Mouse (Mus musculus) lung, postnatal 10 days (tissue): ENCODE measurements at regions not wholly inside any gene's neighbourhood (a gene's known extent, or its start where the extent isn't known, plus 50 kb on each side); places are given as distances from the start of the nearest gene placed in this dataset.

Experiments used
- DNase-seq: peaks from one replicate; pipeline ENCODE4 v3.0.0; 2021

- no peak for DNase-seq
Measured at GRCm38 (mm10) chr10:83897558-83897957, 174.9 kb downstream of the 1500009L16Rik start.

DNA sequence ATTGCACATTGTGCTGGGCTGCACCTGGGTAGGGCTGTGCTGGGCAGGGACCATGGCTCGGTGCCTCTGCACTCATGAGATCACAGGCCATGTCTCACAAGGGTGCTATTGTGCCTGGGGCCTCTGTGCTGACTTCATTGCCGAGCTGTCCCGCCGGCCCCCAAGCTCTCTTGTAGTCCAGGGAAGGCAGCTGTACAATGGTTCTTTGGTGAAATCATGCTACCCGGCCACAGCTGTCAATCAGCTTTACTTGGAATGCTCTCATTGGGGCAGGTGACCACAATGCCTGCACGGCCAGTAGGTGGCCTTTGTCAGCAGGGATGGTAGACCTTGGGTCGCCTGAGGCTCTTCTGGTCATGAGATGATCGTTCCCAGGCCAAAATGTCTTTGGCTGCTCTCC, 184.1 kb downstream of the 1500009L16Rik start:
- DNase-seq: no peak

DNA sequence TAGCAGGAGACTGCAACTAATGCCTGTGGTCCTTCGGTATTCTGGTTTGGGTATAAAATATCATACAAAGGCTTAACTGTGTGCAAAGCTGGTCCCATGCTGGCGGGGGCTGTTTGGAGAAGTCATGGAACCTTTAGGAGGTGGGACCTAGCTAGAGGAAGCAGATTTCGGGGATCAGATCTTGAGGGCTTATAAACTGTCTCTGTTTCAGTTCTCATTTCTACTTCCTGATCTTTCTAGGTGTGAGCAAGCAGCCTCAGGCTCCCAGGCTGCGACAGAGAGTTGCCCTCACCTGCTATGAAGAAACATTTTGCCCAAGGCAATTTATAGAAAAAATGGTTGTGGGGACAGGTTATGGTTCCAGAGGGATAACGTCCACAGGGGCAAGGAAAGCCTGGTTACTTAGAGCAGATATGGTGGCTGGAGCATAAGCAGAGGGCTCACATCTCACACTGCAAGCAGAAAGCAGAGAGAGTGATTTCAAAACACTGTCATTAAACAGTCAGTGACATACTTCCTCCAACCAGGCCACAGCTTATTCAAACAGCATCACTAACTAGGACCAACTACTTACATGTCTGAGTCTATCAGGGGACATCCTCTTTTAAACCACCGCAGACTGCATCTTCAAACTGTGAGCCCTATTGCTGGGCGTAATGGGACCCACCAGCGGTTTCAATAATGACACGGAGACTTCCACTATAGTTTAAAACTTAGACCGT, 188.1 kb downstream of the 1500009L16Rik start:
- no peak for DNase-seq

DNA sequence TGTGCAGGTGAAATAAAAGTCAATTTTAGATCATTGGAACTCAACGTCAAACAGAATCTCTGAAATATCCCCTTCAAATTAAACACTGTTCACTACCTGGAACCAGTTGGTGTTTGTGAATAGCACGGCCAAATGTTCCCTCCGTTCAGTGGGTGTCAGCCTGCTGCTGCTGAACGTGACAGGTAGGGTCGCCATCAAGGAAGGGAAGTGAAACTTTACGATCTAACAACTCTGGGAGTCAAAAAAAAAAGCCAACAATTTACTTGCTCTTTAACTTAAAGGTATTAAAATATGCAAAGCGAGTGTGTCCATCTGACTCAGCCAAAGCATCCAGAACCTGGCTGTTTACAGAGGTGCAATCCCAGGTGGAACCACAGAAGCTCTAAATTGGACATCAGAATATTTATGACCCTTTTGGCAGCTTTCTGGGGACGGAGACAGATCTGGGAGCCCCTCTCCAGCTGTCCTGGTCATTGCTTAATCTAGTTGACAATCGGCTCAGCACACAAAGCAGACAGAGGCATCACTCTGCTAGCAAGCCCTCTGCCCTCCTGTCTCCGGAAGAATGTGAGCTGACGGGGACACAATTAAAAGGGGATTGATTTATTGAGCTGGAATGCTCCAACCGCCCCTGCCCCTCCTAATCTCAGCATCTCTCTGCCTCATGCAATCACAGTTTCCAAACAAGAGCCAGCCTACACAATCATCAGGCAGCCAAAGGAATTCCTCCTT, 191.9 kb downstream of the 1500009L16Rik start:
- DNase-seq: no peak

DNA sequence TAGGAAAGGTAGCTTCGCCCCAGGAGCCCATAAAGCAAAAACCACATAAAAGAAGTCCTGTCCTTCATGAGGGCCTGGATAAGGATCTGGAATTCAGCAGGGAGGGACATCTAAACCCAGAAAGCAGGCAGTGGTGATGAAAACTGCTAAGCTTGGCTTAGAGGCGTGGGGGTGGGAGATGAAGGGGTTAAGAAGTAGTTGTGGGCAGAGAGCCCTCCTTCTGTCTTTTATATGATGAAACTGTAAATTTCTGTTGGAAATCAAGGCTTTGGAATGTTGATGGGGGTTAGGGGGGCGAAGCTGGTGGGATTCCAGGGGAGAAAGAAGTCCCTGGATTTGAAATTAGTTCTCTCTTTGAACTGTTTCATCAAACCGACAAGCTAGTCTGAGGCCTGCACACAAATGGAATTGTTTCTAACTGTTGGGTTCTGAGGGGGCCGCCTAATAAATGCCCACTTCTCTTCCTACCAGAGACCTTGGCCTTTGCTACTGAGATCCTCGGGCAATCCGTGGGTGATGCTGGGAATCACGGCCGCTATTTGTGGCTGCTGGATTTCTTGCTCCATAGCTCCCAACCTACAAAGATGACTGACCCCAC, 192.6 kb downstream of the 1500009L16Rik start:
- no peak for DNase-seq

DNA sequence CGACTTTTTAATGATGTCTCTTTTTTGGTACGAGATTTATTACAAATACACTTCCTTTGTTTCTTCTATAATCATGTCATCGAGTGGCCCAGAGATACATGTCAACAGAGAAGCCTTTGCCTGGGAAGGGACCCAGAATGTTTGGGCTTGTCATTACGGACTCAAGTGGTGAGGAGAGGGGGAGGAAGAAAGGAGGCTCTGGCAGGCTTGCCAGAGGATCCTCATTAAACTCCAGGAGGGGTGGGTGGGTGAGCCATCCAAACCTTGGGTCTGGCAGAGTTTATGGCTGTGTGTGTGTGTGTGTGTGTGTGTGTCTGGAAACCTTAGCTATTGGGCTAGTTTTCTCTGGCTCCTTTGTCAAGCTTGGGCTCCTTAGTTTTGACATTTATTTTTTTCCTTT, 204.3 kb downstream of the 1500009L16Rik start:
- DNase-seq: peak; percentile 77

DNA sequence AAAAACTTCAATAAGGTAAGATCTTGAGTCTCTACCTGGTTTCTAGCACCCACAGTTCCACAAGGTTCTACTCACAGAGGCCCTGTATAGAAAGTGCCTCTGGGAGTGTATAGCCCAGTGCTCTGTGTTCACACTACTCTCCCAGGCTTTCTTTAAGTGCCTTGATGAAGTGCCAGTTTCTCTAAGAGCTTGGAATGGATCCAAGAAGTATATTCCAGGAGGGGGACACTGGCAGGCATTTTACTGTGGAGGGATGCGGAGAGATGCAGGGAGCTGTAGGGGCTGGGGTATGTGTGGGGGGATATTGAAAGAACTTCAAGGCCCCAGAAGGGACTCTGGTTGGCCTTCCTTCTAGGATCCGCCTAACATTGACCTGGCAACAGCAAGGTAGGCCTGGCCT, 204.9 kb downstream of the 1500009L16Rik start:
- no peak for DNase-seq

- DNase-seq: peak; percentile 76
Measured at GRCm38 (mm10) chr10:83931758-83932157, 209.1 kb downstream of the 1500009L16Rik start.

GRCm38 (mm10) chr10:83933201-83933600, 210.5 kb downstream of the 1500009L16Rik start:
- DNase-seq: peak; percentile 36

GRCm38 (mm10) chr10:83934498-83934897, 211.8 kb downstream of the 1500009L16Rik start:
- peak; percentile 47 for DNase-seq

- DNase-seq: peak; percentile 58
Measured at GRCm38 (mm10) chr10:83937168-83937567, 214.5 kb downstream of the 1500009L16Rik start.

- no peak for DNase-seq
Measured at GRCm38 (mm10) chr10:83942101-83942500, 219.4 kb downstream of the 1500009L16Rik start.

- no peak for DNase-seq
Measured at GRCm38 (mm10) chr10:83944158-83944557, 221.5 kb downstream of the 1500009L16Rik start.

DNA sequence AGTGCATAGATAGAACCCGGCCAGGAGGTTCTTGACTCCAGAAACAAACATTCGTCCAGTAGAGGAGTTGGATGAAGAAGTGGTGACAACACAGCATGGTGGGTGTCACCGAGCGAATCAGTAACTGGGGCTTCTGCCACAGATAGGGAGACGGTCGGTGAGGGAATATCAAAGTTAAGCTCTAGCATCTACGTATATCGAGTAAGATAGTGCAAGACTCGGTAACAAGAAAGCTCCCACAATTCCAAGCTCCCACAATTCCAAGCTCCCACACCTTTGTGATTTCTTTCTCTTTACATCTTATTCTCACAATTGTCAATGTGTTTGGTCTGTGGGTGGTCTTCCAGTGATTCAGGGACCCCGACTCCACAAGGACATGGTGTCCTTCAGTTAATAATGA, 222.2 kb downstream of the 1500009L16Rik start:
- no peak for DNase-seq

DNA sequence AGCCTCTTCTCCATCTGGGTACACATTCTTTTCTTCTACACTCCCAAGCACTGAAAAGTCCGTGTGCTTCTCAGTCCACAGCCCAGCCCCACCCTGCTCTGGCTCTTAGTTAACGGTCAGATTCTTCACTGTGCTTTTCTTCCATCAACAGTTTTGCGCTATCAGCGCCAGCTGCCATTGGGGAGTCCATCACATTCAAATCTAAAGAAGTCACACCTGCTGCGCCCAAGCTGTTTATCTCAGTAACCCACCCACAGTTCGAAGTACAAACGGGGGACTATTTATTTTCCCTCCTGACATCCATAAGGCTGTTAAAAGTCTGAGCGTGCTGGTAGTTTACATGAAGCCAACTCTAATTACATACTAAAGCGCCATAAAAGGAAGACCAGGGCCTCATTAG, 222.8 kb downstream of the 1500009L16Rik start:
- DNase-seq: no peak

- no peak for DNase-seq
Measured at GRCm38 (mm10) chr10:83946186-83947176, 223.8 kb downstream of the 1500009L16Rik start.

DNA sequence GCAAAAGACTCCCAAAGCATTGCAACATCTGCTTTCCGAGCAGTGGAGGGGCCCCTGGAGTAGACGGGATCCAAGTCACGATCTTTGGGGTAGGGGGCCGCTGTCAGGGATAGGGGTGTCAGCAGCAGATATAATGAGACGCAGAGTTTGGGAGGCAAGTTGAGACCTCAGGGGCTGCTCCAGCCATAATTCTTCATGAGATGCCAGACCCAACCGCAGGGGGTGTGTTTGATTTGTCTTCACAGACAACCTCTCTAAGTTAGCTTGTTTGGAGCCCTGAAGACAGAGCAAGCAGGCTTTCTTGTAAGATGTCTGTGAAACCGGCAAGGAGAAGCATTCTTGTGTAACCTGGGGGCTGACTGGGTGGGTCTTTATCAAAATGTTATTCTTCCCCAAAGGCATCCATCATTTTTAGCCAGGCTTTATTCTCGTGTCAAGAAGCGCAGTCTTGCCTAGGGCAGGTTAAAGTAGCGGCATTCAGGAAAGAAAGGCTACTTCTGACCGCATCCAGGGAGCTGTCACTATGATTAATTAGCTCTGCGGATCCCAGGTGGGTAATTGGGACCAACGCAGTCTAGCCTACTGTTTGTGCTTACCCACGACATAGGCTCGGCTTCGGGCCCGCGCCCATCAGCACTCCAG, 234.6 kb downstream of the 1500009L16Rik start:
- DNase-seq: no peak

DNA sequence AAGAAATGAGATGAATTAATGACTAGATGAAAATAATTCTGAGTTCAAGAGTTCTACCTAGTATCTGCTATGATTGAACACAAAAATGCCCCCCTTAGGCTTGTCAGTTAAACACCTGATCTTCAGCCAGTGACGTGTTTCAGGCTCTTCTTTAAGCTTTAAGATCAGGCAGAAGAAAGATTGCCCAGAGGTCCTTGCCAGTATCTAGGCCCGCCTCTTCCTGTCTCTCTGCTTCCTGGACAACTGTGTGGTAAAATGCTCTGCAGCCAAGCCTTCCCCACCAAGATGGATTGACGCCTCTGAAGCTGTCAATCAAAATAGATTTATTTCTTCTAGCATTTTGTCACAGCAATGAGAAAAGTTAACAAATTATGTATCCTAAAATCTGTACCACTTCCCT, 235.7 kb downstream of the 1500009L16Rik start:
- DNase-seq: no peak

DNA sequence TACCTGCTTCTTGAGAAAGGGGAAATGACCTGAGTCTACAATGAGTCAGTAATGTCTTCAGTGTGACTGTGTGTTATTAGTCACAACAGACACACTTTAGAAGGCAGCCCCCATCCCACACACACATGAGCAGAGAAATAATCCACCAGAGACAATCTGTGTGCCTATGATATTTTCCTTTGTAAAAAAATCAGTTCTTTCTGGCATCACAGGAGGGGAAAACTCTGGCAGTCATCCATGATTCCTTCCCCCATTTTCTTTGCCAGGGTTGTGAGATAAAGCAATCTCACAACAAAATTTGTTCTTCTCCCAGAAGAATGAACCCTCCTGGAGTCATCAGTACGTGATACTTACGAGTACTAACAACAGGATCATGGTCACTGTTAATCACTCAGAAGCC, 236.2 kb downstream of the 1500009L16Rik start:
- no peak for DNase-seq

DNA sequence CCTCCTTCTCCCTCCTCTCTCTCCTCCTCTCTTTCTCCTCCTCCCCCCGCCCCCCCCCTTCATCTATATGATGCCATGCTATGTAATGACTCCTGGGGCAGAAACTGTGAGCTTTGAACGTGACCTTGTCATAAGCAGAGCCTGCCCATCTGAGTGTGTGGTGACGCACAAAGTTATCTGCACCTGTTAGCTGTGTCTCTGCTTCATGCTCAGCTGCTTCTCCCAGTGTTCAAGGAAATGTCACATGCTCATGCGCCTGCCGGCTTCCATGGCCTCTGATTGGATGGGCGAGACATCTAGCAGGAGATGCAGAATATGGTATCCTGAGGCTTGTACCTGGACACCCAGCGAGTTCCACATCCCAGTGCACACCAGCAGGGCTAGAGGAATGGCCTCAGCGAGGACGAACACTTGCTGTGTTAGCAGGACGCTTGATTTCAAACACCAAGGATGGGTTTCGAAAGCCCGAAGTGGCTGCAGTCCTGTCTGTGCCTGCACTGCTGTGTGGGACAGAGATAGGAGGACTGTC, 240.6 kb downstream of the 1500009L16Rik start:
- no peak for DNase-seq

DNA sequence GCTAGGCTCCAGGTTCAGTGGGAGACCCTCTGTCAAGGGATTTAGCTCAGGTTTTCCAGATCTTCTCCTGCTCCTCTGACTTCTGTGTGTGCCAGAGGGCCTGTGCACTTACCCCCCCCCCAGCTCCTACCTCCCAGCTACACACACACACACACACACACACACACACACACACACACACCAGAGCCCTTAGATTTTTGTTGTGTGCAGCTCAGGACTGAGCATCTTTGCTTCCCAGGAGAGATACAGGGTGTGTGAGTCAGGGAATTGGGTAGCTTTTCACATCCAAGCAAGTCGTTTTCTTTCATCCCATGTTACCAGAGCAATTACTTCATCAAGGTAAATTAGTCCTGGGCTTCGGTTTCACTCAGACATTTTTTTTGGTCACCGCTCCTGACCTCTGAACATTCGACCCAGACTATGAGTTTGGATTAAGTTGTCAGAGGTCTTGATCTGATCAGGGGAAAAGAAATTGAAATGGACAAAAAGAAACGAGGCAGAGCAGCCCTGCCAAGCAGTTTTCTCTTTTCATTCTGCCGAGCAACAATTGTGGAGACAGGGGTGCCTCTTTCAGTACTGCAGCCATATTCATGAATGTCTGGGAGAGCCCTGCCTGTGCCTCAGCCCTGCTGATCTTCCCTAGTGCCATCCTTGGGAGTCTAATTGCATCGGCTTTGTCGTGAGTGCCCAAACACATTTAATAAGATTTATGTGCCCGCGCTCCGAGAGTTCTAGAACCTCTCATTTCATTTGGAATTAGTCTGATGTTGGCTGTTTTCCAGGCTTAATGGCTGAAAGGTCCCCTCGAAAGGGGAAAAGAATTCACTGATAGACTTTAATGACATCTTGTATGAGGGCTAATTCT, 241.3 kb downstream of the 1500009L16Rik start:
- DNase-seq: no peak
